Mouse (Mus musculus): ENCODE data around the gene Rhobtb1. TPM values are rescaled to one million over a fixed set of nuclear protein-coding genes. Genes with fewer than 3 reads are reported as not detected.

Rhobtb1 gene
- polyA plus RNA-seq, 1 experiment from 2014 or later: 14.3 TPM

GRCm38 (mm10) chr10:69320667-69321518 lies 169.7 kb downstream of the Rhobtb1 start:
- WGBS: 46% methylated on average over 21 of the region's 21 CpGs
- Histone ChIP-seq H3K4me2 (peak overlapping the region; percentile 35), H3K9ac (no peak overlapping the region), H3K27me3 (no peaks in the 10 kb centered on the region), H3K9me3 (no peaks in the 10 kb centered on the region), H3K4me1 (replicated peaks) (peaks cover 4% of the 10 kb centered on the region; the same call in 1 of the 2 replicates), H3K4me3 (no peak overlapping the region), H3K27ac (replicated peaks) (no peak overlapping the region), H3K36me3 (no peaks in the 10 kb centered on the region)
- ATAC-seq (ENCODE audit: low read depth): peak; percentile 78; the same call in 1 of the 2 replicates

DNA sequence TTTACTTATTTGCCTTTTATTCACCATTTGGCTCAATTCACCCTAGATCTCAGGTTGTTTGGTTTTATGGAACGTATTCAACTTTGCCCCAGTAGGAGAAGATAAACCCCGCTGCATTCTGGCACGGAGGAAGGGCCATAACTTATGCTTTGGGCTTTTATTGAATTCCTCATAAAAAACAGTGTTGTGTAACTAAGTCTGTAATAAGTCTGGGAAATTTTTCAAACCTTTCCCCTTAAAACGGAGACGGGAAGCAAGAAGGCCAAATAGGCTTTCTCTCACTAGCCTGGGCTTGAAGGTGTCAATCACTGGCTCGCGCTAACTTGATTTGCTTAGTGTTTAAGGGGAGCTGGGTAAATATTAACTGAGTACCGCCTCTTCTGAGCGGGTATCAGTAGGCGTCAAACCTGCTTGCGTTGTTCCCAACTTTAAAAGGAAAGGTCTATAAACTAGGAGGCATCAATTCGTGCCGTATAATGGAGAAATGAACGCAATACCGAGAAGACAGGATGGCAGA lies 170.3 kb downstream of the Rhobtb1 start:
- no peaks in the 10 kb centered on the region for H3K9me3 ChIP-seq
- no peaks in the 10 kb centered on the region for H3K27me3 ChIP-seq
- no peak overlapping the region for H3K27ac ChIP-seq (replicated peaks)
- peak overlapping the region; percentile 35 for H3K4me2 ChIP-seq
- WGBS: 43% methylated on average over 15 of the region's 15 CpGs
- no peak for ATAC-seq (ENCODE audit: low read depth)
- H3K9ac ChIP-seq: no peak overlapping the region
- H3K36me3 ChIP-seq: no peaks in the 10 kb centered on the region
- H3K4me3 ChIP-seq: no peak overlapping the region
- peaks cover 4% of the 10 kb centered on the region; the same call in 1 of the 2 replicates for H3K4me1 ChIP-seq (replicated peaks)

DNA sequence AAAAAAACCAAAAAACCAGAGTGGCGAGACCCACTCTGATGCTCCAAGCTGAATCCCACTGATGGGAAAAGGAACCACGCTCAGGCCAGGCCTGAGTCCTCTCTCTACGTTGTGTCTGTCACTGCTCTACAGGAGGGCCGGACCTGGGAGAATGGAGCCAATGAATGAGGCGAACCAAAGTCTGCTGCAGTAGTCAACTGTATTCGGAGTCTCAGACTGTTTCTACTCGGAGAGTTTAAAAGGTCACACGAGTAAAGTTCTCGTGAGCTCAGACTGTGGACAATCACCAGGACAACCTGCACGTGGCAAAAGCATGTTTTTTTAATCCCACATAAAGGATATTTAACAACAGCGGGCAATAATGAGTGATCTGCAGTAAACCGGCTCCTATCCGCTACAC lies 172.8 kb downstream of the Rhobtb1 start:
- no peaks in the 10 kb centered on the region for H3K9me3 ChIP-seq
- no peak for ATAC-seq (ENCODE audit: low read depth)

GRCm38 (mm10) chr10:69324816-69325215 lies 173.6 kb downstream of the Rhobtb1 start:
- no peak overlapping the region for H3K4me2 ChIP-seq
- H3K36me3 ChIP-seq: no peaks in the 10 kb centered on the region
- 87% methylated on average over 7 of the region's 7 CpGs for WGBS
- H3K4me3 ChIP-seq: no peak overlapping the region
- no peak for ATAC-seq (ENCODE audit: low read depth)
- no peaks in the 10 kb centered on the region for H3K27me3 ChIP-seq
- peaks cover 4% of the 10 kb centered on the region; the same call in 1 of the 2 replicates for H3K4me1 ChIP-seq (replicated peaks)
- no peak overlapping the region for H3K9ac ChIP-seq
- no peak overlapping the region for H3K27ac ChIP-seq (replicated peaks)
- H3K9me3 ChIP-seq: no peaks in the 10 kb centered on the region

More for the DNA sequence above, 172.8 kb downstream of the Rhobtb1 start:
- Histone ChIP-seq H3K4me1 (replicated peaks) (peaks cover 4% of the 10 kb centered on the region; the same call in 1 of the 2 replicates), H3K4me2 (no peak overlapping the region), H3K27me3 (no peaks in the 10 kb centered on the region), H3K36me3 (no peaks in the 10 kb centered on the region), H3K9ac (no peak overlapping the region), H3K4me3 (no peak overlapping the region), H3K27ac (replicated peaks) (no peak overlapping the region)
- WGBS: 78% methylated on average over 13 of the region's 13 CpGs

- ATAC-seq (ENCODE audit: low read depth): no peak
- Histone ChIP-seq H3K9ac (no peak overlapping the region), H3K4me3 (no peak overlapping the region), H3K9me3 (no peaks in the 10 kb centered on the region), H3K4me1 (replicated peaks) (peaks cover 3% of the 10 kb centered on the region; the same call in 1 of the 2 replicates), H3K27ac (replicated peaks) (no peak overlapping the region), H3K36me3 (no peaks in the 10 kb centered on the region), H3K27me3 (no peaks in the 10 kb centered on the region), H3K4me2 (no peak overlapping the region)
- 89% methylated on average over 3 of the region's 3 CpGs for WGBS
Observed at GRCm38 (mm10) chr10:69326433-69326832, 175.2 kb downstream of the Rhobtb1 start.

DNA sequence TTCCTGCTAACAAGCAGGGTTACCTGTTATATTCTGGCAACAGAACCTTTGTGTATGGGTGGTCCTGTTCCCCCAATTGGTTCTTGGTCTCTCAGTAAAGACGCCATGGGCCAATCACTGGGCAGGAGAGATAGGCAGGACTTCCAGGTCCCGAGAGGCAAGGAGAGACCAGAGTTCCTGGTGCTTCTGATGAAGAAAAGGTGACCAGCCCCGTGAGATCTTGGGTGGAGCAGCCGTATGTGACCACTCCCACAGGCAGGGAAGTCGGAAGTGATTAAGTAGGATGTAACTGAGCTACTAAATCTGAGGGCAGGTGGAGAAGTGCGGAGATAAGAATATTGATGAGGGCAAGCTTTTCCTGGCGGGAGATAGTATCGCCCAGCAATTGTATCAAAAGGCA lies 176.1 kb downstream of the Rhobtb1 start:
- 77% methylated on average over 8 of the region's 8 CpGs for WGBS
- Histone ChIP-seq H3K27me3 (no peaks in the 10 kb centered on the region), H3K4me2 (no peak overlapping the region)

GRCm38 (mm10) chr10:69328029-69328655 lies 176.9 kb downstream of the Rhobtb1 start:
- 0 out of 2 replicates have a peak, but pooled peaks have one; percentile 43 for ATAC-seq (ENCODE audit: low read depth)
- WGBS: 88% methylated on average over 12 of the region's 12 CpGs
- no peak overlapping the region for H3K27ac ChIP-seq (replicated peaks)

More for the DNA sequence above, 176.1 kb downstream of the Rhobtb1 start:
- Histone ChIP-seq H3K27ac (replicated peaks) (no peak overlapping the region), H3K4me3 (no peak overlapping the region), H3K36me3 (no peaks in the 10 kb centered on the region), H3K9ac (no peak overlapping the region), H3K9me3 (no peaks in the 10 kb centered on the region), H3K4me1 (replicated peaks) (no peaks in the 10 kb centered on the region; the same call in 1 of the 2 replicates)
- no peak for ATAC-seq (ENCODE audit: low read depth)

DNA sequence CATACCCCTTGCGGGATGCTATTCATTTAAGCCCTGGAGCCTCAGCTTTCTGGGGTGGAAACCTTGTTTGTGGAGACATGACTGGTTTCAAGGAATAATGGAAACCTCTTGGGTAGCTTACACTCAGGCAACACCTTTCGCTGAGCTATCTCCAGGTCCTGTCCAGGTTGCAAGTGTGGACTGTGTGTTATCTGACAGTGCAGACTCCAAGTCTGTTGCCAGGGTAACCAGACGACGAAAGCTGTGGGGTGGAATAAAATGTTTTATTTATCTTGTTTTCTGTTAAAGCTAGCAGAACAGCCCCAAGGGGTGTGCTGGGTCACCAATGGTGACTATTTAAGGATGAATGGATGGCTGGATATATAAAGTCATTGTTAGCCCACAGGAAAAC lies 177.4 kb downstream of the Rhobtb1 start:
- Histone ChIP-seq H3K4me1 (replicated peaks) (no peaks in the 10 kb centered on the region; the same call in 1 of the 2 replicates), H3K4me3 (no peak overlapping the region), H3K36me3 (no peaks in the 10 kb centered on the region), H3K27me3 (no peaks in the 10 kb centered on the region), H3K27ac (replicated peaks) (no peak overlapping the region), H3K9ac (no peak overlapping the region), H3K9me3 (no peaks in the 10 kb centered on the region), H3K4me2 (no peak overlapping the region)
- WGBS: 57% methylated on average over 4 of the region's 4 CpGs
- ATAC-seq (ENCODE audit: low read depth): no peak

More at GRCm38 (mm10) chr10:69328029-69328655, 176.9 kb downstream of the Rhobtb1 start:
- Histone ChIP-seq H3K27me3 (no peaks in the 10 kb centered on the region), H3K4me1 (replicated peaks) (no peaks in the 10 kb centered on the region; the same call in 1 of the 2 replicates), H3K9ac (no peak overlapping the region), H3K4me2 (no peak overlapping the region), H3K36me3 (no peaks in the 10 kb centered on the region), H3K4me3 (no peak overlapping the region), H3K9me3 (no peaks in the 10 kb centered on the region)

GRCm38 (mm10) chr10:69331231-69331630 lies 180.0 kb downstream of the Rhobtb1 start:
- Histone ChIP-seq H3K4me1 (replicated peaks) (peaks cover 16% of the 10 kb centered on the region; the same call in 1 of the 2 replicates), H3K9ac (no peak overlapping the region), H3K27me3 (no peaks in the 10 kb centered on the region), H3K9me3 (no peaks in the 10 kb centered on the region), H3K36me3 (no peaks in the 10 kb centered on the region; the same call in 1 of the 2 replicates), H3K4me2 (no peak overlapping the region), H3K27ac (replicated peaks) (no peak overlapping the region), H3K4me3 (no peak overlapping the region)
- 92% methylated on average over 6 of the region's 6 CpGs for WGBS
- no peak for ATAC-seq (ENCODE audit: low read depth)

- Histone ChIP-seq H3K36me3 (peaks cover 16% of the 10 kb centered on the region), H3K4me3 (no peak overlapping the region), H3K27me3 (no peaks in the 10 kb centered on the region), H3K4me1 (replicated peaks) (peaks cover 16% of the 10 kb centered on the region; the same call in 1 of the 2 replicates), H3K9me3 (no peaks in the 10 kb centered on the region), H3K27ac (replicated peaks) (no peak overlapping the region), H3K4me2 (no peak overlapping the region), H3K9ac (no peak overlapping the region)
- ATAC-seq (ENCODE audit: low read depth): no peak
- 91% methylated on average over 11 of the region's 11 CpGs for WGBS
Observed at GRCm38 (mm10) chr10:69333212-69333611, 182.0 kb downstream of the Rhobtb1 start.

DNA sequence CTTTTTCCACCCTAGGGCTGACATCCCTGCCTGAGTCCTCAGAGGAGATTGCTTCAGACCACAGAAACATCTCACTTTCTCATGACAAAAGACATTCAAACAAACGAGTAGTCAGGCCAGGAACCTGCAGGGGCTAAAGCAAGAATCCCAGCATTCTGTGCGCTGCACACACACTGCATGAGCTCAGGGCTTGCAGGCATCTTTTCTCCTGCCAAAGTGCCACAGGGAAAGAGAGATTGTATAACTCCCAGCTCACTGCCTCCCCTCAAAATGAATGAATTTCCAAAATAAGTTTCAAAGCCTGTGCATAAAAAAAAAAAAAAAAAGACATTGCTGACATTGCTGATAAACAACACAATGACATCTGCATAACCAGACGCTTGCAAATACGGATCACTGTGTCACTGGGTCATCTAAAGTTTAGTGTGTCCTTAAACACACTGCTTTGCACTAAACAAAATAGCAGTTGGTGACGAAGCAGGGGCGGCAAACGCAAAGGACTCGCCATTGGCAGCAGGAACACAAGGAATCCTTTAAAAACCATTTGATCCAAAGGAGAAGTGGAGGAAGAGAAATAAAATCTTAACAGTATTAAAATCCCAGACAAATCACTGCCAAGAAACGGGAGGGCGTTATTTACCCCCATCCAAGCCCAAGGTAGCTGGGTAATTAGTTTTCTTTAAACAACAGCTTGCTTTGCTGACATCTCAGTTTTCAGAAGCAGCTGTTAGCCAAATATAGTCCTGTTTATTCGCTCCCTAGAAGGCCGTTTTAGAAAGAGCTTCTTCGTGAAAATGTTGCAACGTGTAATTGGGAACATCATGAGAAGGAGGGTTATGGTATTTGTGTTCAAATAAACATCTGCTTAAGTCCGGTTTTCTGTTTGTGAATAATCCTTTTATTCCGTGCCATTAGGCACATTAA lies 183.3 kb downstream of the Rhobtb1 start:
- Histone ChIP-seq H3K9ac (no peak overlapping the region; the same call in 1 of the 2 replicates), H3K4me1 (replicated peaks) (peaks cover 16% of the 10 kb centered on the region; the same call in 1 of the 2 replicates), H3K4me3 (no peak overlapping the region), H3K27ac (replicated peaks) (peak overlapping the region; percentile 39), H3K27me3 (no peaks in the 10 kb centered on the region), H3K9me3 (no peaks in the 10 kb centered on the region), H3K4me2 (no peak overlapping the region), H3K36me3 (peaks cover 16% of the 10 kb centered on the region)
- 67% methylated on average over 16 of the region's 16 CpGs for WGBS
- ATAC-seq (ENCODE audit: low read depth): no peak
